Mouse (Mus musculus) brain, embryonic 14.5 days (tissue): ENCODE data around the gene Gm49388. TPM values are rescaled to one million over a fixed set of nuclear protein-coding genes. Genes with fewer than 3 reads are reported as not detected.
A peak's percentile ranks its signal among the peaks of the same experiment; 100 is the strongest.

Source experiments
- DNase-seq: peaks from one replicate; pipeline ENCODE4 v3.0.0-alpha.2; 2011; ENCODE audit warnings: low read depth
- CTCF ChIP-seq: fragments of 200-500 bp; IDR thresholded peaks from 2 replicates; pipeline ENCODE4 v1.5.1; 2012; ENCODE audit warnings: inconsistent platforms, mild to moderate bottlenecking, moderate library complexity, borderline replicate concordance; ENCODE audit not compliant: insufficient read depth, insufficient read length; ENCODE audit errors: extremely low read depth
- POLR2A ChIP-seq: fragments of 200-500 bp; IDR thresholded peaks from 2 replicates; pipeline ENCODE4 v1.6.1; 2012; ENCODE audit warnings: mild to moderate bottlenecking, inconsistent platforms, borderline replicate concordance; ENCODE audit not compliant: poor library complexity, insufficient read depth, insufficient read length, severe bottlenecking; ENCODE audit errors: extremely low read depth
- polyA plus RNA-seq: library from polyadenylated mRNA; depleted of rRNA; stranded (reverse); fragments of >200 nt; gene quantifications from 2 replicates; pipeline ENCODE4 v1.2.3, GENCODE M21; 2012

Gene Gm49388
- polyA plus RNA-seq, 1 experiment = not detected

DNA sequence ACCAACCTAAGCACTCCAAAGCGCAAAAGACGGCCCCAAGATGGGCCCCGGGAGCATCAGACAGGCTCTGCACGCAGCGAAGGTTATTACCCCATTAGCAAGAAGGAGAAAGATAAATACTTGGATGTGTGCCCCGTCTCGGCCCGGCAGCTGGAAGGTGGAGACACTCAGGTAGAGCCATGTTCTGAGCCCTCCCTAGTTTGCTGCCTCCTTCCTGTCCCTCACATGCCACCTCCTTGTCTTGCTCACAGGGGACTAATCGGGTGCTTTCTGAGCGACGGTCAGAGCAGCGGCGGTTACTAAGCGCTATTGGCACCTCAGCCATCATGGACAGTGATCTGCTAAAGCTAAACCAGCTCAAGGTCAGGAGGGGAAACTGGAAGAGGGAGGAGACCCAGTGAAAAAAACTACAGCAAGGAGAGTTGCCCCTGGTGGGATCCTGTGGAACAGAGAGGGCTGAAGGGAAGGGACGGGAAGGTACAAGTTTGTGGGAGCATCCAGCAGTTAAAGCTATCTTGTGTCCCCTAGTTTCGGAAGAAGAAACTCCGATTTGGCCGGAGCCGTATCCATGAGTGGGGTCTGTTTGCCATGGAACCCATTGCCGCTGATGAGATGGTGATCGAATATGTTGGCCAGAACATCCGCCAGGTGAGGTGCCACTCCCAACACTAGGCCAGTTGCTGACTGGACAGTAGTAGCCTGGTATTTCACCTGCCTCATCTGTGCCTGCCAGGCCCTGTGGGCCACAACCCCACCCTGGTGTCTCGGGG lies 11.9 kb downstream of the Gm49388 start:
- DNase-seq = no peak

DNA sequence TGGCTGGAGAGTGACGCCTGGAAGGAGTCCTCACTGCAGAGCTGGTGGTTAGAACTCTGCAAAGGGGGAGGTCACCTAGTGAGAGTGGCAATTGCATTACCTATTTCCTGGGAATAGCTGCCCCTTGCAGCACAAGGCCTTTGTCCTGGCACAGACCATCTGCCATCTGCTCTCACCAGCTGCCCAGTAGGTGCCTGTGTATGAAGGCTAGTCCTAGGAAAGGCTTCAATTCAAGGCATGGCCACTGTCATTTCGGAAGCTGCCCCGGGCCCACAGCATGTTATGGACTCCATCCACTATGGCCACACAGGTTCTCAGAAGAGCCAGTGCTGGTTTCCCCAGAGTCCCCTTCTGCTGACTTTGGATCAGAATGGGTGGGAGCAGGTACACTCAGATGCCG lies 13.2 kb downstream of the Gm49388 start:
- DNase-seq = no peak
- no peak for TF ChIP-seq CTCF
- no peak for TF ChIP-seq POLR2A

More for the DNA sequence above, 11.9 kb downstream of the Gm49388 start:
- TF ChIP-seq CTCF (no peak), POLR2A (no peak)

DNA sequence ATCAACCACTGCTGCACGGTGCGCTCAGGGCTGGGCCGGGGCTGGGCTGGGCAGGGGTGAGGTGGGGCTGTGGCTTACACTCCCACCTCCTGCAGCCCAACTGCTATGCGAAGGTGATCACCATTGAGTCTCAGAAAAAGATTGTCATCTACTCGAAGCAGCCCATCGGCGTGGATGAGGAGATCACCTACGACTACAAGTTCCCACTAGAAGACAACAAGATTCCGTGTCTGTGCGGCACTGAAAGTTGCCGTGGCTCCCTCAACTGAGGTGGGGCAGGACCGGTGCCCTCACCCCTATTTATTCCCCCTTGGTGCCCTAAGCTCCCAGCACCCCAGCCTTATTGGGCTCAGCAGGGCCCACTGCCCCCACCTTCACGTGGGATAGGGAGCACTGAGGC lies 13.8 kb downstream of the Gm49388 start:
- no peak for DNase-seq
- TF ChIP-seq CTCF = no peak

DNA sequence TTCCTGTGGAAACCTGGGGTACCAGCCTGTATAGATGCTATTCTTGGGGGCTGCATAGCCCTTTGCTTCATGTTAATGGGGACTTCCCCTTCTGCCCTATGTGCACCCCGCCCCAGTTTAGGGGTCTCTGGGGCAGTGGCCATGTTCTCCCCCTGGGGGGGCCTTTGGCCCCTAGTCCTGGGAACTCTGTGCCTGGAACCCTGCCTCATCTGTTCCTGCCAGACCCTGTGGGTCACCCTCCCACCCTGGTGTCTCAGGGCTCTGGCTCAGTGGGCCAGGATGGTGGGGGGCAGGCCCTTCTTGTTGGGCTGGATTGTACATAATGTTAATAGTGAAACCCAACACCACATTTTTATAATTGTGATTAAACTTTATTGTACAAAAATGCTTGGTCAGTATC lies 14.3 kb downstream of the Gm49388 start:
- no peak for TF ChIP-seq CTCF
- no peak for TF ChIP-seq POLR2A
- no peak for DNase-seq

DNA sequence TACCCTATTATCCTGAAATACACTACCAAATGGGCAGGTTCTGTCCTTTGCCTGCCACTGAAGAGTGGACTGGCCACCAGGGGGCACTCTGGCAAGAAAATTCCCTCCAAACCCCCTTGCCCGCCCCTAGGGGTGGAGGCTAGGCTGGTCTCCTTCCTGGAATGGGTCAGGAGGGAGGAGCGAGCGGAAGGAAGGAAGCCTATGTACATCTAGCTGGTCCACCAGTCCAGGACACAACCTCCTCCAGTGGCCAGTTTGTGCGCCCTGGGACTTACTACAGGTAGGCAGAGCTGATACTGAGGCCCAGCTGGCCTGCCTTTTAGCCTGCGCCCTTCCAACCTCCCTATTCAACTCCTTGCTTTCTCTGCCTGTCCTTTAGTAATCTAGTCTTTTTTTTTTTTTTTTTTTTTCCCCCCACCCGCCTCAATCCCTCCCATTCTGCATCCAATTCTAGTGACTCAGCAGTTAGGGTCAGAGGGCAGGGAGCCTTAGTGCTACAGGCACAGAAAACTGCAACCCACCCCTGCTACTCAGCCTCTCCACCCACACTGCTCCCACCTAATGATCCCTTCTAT lies 15.1 kb downstream of the Gm49388 start, which contains the start of gene Hsd3b7:
Gene Hsd3b7, plus strand, starts transcription at position 170 of the 575 bp plus-strand sequence.
- peak; percentile 90 for DNase-seq
- TF ChIP-seq CTCF (peak; percentile 96), POLR2A (no peak)

DNA sequence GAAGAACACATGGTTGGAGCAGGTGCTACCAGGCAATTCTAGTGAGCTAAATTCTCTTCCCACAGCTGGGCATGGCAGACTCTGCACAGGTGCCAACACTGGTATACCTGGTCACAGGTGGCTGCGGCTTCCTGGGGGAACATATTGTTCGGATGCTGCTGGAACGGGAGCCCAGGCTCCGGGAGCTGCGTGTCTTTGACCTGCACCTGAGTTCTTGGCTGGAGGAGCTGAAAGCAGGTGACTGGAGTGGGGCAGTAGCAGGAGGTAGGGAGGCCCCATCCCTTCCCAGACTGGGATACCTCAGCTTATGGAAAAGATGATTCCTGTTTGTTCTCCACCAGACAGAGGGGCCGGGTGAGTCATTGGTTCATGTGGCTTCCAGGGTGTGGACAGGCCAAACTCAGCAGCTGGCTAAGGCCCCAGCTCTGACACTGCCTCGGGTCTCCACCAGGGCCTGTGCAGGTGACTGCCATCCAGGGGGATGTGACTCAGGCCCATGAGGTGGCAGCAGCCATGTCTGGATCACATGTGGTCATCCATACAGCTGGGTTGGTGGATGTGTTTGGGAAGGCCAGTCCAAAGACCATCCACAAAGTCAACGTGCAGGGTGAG lies 15.7 kb downstream of the Gm49388 start:
- no peak for DNase-seq
- TF ChIP-seq CTCF (no peak), POLR2A (no peak)

DNA sequence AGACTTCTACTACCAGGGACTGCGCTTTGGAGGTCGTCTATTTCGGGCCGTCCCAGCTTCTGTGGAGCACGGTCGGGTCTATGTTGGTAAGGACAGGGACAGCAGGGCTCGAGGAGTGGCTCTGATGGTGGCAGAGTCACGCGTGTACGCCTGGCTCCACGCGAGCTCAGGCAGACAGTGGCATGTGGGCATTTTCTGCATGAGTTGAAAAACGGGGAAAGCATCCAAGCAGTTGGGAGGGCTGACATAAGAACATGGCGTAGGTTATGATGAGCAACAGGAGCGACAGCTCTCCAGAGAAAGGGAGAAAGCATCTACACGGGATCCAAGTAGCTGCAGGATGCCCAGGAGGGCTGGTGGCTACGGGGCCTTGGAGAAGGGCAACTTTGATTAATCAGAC lies 16.9 kb downstream of the Gm49388 start:
- no peak for DNase-seq
- TF ChIP-seq POLR2A (no peak), CTCF (no peak)

DNA sequence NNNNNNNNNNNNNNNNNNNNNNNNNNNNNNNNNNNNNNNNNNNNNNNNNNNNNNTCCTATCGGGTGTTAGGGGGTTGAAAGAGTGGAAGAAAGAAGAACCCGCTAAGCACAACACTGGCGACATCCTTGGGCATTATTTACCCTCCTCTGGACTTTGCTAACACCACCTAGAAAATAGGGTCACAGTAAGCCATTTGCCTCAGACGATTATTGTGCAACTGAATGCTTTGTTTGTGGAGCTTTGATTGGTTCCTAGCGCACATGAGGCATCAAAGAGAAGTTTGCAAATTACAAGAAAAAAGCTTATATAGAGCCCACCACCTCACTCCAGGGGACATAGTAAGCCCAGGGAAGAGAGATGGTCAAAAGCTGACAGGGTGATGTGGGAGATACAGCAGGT lies 23.4 kb downstream of the Gm49388 start:
- TF ChIP-seq POLR2A (no peak), CTCF (no peak)
- DNase-seq = no peak

DNA sequence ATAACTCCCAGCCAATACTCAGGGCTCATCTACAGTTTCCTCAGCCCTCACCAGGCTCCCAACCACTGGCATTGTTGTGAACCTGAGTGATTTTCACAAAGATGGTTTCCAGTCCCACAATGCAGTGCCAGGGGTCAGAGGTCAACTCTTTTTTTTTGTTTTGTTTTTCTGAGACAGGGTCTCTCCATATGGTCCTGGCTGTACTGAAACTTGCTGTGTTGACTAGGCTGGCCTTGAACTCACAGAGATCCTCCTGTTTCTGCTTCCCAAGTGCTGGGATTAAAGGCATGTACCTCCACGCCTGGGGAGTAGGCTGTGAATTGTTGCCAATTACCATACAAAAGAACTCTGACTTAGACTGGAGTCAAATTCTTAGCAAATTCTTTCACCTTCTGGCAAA lies 24.4 kb downstream of the Gm49388 start:
- DNase-seq = no peak
- TF ChIP-seq CTCF = no peak
- TF ChIP-seq POLR2A = no peak

DNA sequence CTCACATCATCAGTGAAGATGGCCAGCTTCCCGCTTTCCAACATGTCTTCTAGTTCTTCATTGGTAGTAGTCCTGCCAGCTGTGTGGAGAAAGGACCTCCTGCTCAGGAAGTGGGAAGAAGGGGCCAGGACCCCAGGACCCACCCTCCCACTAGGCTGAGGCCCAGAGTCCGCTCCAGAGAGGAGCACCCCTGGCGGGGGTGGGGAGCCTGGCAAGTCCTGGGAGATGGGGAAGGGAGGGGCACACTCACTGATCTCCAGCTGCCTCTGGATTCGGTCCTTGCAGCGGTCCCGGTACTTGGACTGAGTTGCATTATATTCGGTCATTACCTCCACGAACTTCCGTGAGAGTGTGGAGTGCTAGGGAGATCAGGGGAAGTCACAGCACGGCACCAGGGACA lies 25.2 kb downstream of the Gm49388 start:
- DNase-seq = no peak
- no peak for TF ChIP-seq CTCF
- no peak for TF ChIP-seq POLR2A

DNA sequence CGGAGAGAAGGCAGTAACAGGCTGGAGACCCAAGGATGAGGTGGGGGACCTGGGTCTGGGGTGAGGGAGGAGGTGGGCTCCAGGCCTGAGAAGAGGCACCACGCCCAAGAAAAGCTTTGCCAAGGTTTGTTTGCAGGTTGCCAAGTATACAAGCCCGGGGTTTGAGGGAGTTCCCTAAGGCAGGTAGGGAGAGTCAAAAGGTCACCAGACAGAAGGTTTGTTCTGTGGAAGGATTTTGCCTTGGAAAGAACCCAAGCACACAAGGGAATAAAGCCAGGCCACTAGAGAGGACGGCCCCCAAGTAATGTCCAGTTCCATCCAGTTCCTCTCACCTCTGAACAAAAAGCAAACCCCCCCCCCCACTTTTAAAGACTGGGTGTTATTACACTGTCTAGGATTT lies 25.8 kb downstream of the Gm49388 start:
- TF ChIP-seq POLR2A (no peak), CTCF (no peak)
- no peak for DNase-seq

DNA sequence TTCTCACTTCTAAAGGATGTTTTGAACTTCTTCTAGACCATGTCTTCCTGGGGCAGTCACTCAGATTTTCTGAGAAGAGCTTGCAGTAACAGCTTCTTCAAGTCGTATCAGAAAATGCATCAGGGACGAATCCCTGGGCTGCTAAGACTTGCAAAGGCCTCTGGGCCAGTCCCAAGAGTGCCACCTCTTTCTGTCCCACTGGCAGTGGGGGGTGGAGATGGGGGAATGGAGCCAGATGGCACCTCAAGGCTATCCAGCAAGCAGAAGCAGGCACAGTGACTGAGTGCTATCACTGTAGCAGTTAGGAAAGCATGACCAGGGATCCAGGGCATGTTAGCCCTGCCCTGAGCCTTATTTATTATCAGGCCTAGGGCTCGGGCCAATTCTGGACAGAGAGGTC lies 26.9 kb downstream of the Gm49388 start:
- TF ChIP-seq POLR2A (no peak), CTCF (no peak)
- no peak for DNase-seq

DNA sequence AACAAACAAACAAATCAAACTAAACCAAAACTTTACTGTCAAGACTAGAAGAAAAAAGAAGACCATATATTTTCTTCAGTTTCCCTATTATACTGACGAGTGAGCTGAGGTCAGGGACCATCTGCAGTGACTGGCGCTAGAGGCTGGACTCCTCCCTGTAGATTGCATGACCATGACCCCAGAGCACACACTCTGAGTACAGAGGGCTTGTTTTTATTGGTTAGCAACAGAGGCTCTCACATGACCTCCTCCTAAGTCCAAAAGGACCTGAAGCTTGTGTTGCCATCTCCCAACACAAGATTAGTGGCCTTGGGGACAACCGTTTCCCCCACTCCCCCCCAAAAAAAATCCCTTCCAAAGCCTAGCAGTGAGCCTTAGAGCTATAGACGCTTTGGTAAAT lies 28.4 kb downstream of the Gm49388 start:
- TF ChIP-seq POLR2A = no peak
- TF ChIP-seq CTCF = no peak
- DNase-seq = no peak
